In the genomic region with DNA sequence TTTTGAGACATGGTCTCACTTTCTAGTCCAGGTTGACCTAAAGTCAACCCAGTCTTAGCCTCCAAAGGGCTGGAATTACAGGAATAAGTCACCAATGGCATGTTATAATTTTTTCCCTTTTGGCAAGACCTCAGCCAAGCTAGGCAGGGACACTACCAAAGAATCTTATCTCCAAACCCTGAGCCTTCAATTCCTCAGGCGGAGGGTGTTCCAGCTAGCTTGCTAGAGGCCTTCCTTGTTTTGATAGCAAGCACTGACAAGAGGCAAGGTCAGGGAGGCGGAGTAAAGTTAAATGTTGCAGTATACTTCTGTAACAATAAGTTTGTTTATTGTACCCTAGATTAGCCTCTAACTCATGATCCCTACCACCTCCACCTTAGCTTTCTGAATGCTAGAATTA, we compare ENCODE assay signal across 22 mouse cellular contexts. TPM values are rescaled to one million over a fixed set of nuclear protein-coding genes. Genes with fewer than 3 reads are reported as not detected.
DNase-seq lines count a peak whose midpoint lies in the region; ATAC-seq and TF ChIP-seq lines count a peak whose summit lies in the region.
"Had no signal": no experiment of that assay in that cellular context is flagged by ENCODE, and none has a peak within 500 bp of the region (broad histone marks: within the 10 kb centered on the region; RNA-seq: fewer than 3 reads in every experiment).

No protein-coding gene starts in this region.

- no peaks in the 10 kb centered on the region for H3K9me3 ChIP-seq in liver, embryonic 11.5 days (ENCODE audit: control insufficient read depth, low read length)
- H3K9me3 ChIP-seq in ES-E14 (ENCODE audit: control insufficient read depth, insufficient read depth, low read depth, low read length), result no peaks in the 10 kb centered on the region
- H3K9me3 ChIP-seq in liver, embryonic 13.5 days (replicated peaks), result no peaks in the 10 kb centered on the region
- no peaks in the 10 kb centered on the region for H3K9me3 ChIP-seq in liver, postnatal 0 days (ENCODE audit: low read length)
- H3K9me3 ChIP-seq in forebrain, embryonic 15.5 days, result no peaks in the 10 kb centered on the region
- H3K9me3 ChIP-seq: embryonic facial prominence, embryonic 12.5 days; forebrain, embryonic 10.5 days; G1E; heart, embryonic 13.5 days; hindbrain, embryonic 13.5 days had no signal

- H3K9ac ChIP-seq in liver, embryonic 11.5 days (ENCODE audit: low read depth, low read length), result no peak overlapping the region
- no peak overlapping the region for H3K9ac ChIP-seq in ES-E14 (ENCODE audit: insufficient read depth, low read depth, low read length, poor library complexity, severe bottlenecking)
- peak overlapping the region; percentile 34; the same call in 1 of the 2 replicates for H3K9ac ChIP-seq in liver, embryonic 13.5 days
- H3K9ac ChIP-seq in liver, postnatal 0 days (replicated peaks), result no peak overlapping the region
- no peak overlapping the region for H3K9ac ChIP-seq in forebrain, embryonic 15.5 days (replicated peaks)
- H3K9ac ChIP-seq: embryonic facial prominence, embryonic 12.5 days; heart, embryonic 13.5 days; hindbrain, embryonic 13.5 days had no signal

- intact Hi-C loops in heart, postnatal 36 days (cut with DNase I), result no loop called here

- no peaks in the 10 kb centered on the region for H3K36me3 ChIP-seq in liver, embryonic 11.5 days (ENCODE audit: control insufficient read depth, insufficient read depth, low read length)
- no peaks in the 10 kb centered on the region for H3K36me3 ChIP-seq in ES-E14 (ENCODE audit: control insufficient read depth, insufficient read depth, low read length, poor library complexity, severe bottlenecking)
- no peaks in the 10 kb centered on the region for H3K36me3 ChIP-seq in liver, embryonic 13.5 days
- H3K36me3 ChIP-seq in liver, postnatal 0 days (replicated peaks; ENCODE audit: insufficient read depth, low read length), result no peaks in the 10 kb centered on the region
- H3K36me3 ChIP-seq in forebrain, embryonic 15.5 days, result no peaks in the 10 kb centered on the region
- H3K36me3 ChIP-seq: embryonic facial prominence, embryonic 12.5 days; forebrain, embryonic 10.5 days; G1E; heart, embryonic 13.5 days; hindbrain, embryonic 13.5 days had no signal

- H3K27ac ChIP-seq in liver, embryonic 11.5 days (ENCODE audit: low read depth, low read length), result no peak overlapping the region
- H3K27ac ChIP-seq in ES-E14 (ENCODE audit: insufficient read depth, low read depth, low read length, poor library complexity, severe bottlenecking), result peak overlapping the region; percentile 14; the same call in 1 of the 2 replicates
- peak overlapping the region; percentile 94 for H3K27ac ChIP-seq in liver, embryonic 13.5 days
- peak overlapping the region; percentile 37 for H3K27ac ChIP-seq in liver, postnatal 0 days (ENCODE audit: low read depth)
- no peak overlapping the region for H3K27ac ChIP-seq in forebrain, embryonic 15.5 days (replicated peaks)
- H3K27ac ChIP-seq: embryonic facial prominence, embryonic 12.5 days; forebrain, embryonic 10.5 days; heart, embryonic 13.5 days; hindbrain, embryonic 13.5 days; hindbrain, postnatal 0 days had no signal

- H3K4me1 ChIP-seq in liver, embryonic 11.5 days (replicated peaks; ENCODE audit: control insufficient read depth, insufficient read depth, low read length), result peaks cover 25% of the 10 kb centered on the region
- peaks cover 3 to 17% of the 10 kb centered on the region in 2 experiments; a peak in 3 of 4 replicates for H3K4me1 ChIP-seq in ES-E14 (ENCODE audit: control insufficient read depth in 2 of 2, insufficient read depth in 2 of 2, low read length in 2 of 2, poor library complexity in 1 of 2)
- H3K4me1 ChIP-seq in liver, embryonic 13.5 days (replicated peaks), result peaks cover 92% of the 10 kb centered on the region
- peaks cover 31% of the 10 kb centered on the region for H3K4me1 ChIP-seq in liver, postnatal 0 days (ENCODE audit: insufficient read depth)
- H3K4me1 ChIP-seq in forebrain, embryonic 15.5 days, result peaks cover 3% of the 10 kb centered on the region; the same call in 1 of the 2 replicates
- H3K4me1 ChIP-seq: embryonic facial prominence, embryonic 12.5 days; hindbrain, embryonic 13.5 days had no signal

- TF ChIP-seq EP300 in liver, postnatal 0 days (IDR thresholded peaks at IDR 0.05; ENCODE audit: low read depth), result peak; percentile 60; the same call in 1 of the 2 replicates

- 54% methylated on average over 2 of the region's 2 CpGs for WGBS in liver, embryonic 11.5 days
- 25% methylated on average over 2 of the region's 2 CpGs for WGBS in liver, embryonic 13.5 days (ENCODE audit: insufficient replicate concordance)
- WGBS in liver, postnatal 0 days (ENCODE audit: insufficient replicate concordance), result 52% methylated on average over 2 of the region's 2 CpGs
- WGBS in forebrain, embryonic 15.5 days, result 88% methylated on average over 2 of the region's 2 CpGs

- ATAC-seq in liver, embryonic 11.5 days (replicated peaks; ENCODE audit: low FRiP score), result no peak; the same call in 1 of the 2 replicates
- peak; percentile 44 for ATAC-seq in liver, embryonic 13.5 days (ENCODE audit: low read depth)
- no peak for ATAC-seq in liver, postnatal 0 days
- no peak for ATAC-seq in forebrain, embryonic 15.5 days (replicated peaks)
- ATAC-seq: forebrain, embryonic 14.5 days; hindbrain, postnatal 0 days had no signal

- no peak overlapping the region for H3K4me3 ChIP-seq in liver, embryonic 11.5 days (ENCODE audit: low read depth, low read length)
- no peak overlapping the region for H3K4me3 ChIP-seq in ES-E14 (ENCODE audit: insufficient read depth in 1 of 2, low read depth in 1 of 2, low read length in 2 of 2, poor library complexity in 1 of 2, severe bottlenecking in 1 of 2)
- H3K4me3 ChIP-seq in liver, embryonic 13.5 days (replicated peaks), result no peak overlapping the region
- no peak overlapping the region for H3K4me3 ChIP-seq in liver, postnatal 0 days (ENCODE audit: low read depth, low read length)
- H3K4me3 ChIP-seq in forebrain, embryonic 15.5 days, result no peak overlapping the region
- H3K4me3 ChIP-seq: embryonic facial prominence, embryonic 12.5 days; forebrain, embryonic 10.5 days; heart, embryonic 13.5 days; hindbrain, embryonic 13.5 days had no signal

- DNase-seq in liver, result peak; percentile 76
- no peak for DNase-seq in liver, embryonic 11.5 days (ENCODE audit: low spot score)
- no peak for DNase-seq in ES-E14 (ENCODE audit: low read depth, low spot score)
- DNase-seq in liver, embryonic 13.5 days, result no peak
- no peak for DNase-seq in liver, postnatal 0 days
- no peak for DNase-seq in right cerebral cortex, postnatal 14 days
- DNase-seq in heart, postnatal 36 days, result no peak
- DNase-seq: adrenal gland, postnatal 10 days; cerebellum, adult 11-12 months; cerebellum, adult 9-10 months; cerebellum, postnatal 25 days; gastrocnemius, postnatal 36 days; heart, adult 11 months had no signal

- no peak for TF ChIP-seq CTCF in liver, postnatal 0 days (IDR thresholded peaks at IDR 0.05; ENCODE audit: low read depth)

- in situ Hi-C loops in ES-E14 (cut with MboI; ENCODE audit: low sequenced_read_pairs in 2 of 2, unreplicated experiment in 2 of 2), result no loop called here

- no peak overlapping the region for H3K4me2 ChIP-seq in liver, embryonic 11.5 days
- H3K4me2 ChIP-seq in liver, embryonic 13.5 days, result peak overlapping the region; percentile 28
- H3K4me2 ChIP-seq in liver, postnatal 0 days (ENCODE audit: low read depth, low read length), result no peak overlapping the region
- H3K4me2 ChIP-seq in forebrain, embryonic 15.5 days (replicated peaks), result no peak overlapping the region
- H3K4me2 ChIP-seq: embryonic facial prominence, embryonic 12.5 days; heart, embryonic 13.5 days; hindbrain, embryonic 13.5 days had no signal

- peaks cover 5% of the 10 kb centered on the region; the same call in 1 of the 2 replicates for H3K27me3 ChIP-seq in liver, embryonic 11.5 days (replicated peaks; ENCODE audit: control insufficient read depth, insufficient read depth, low read length)
- H3K27me3 ChIP-seq in liver, embryonic 13.5 days, result 0 out of 2 replicates have a peak, but pooled peaks cover 5% of the 10 kb centered on the region
- no peaks in the 10 kb centered on the region for H3K27me3 ChIP-seq in liver, postnatal 0 days (ENCODE audit: insufficient read depth, low read length)
- H3K27me3 ChIP-seq in forebrain, embryonic 15.5 days, result no peaks in the 10 kb centered on the region

TF ChIP-seq in ES-E14, 5 proteins besides CTCF, POLR2A, EP300 and RAD21:
- TF ChIP-seq ZC3H11A (IDR thresholded peaks at IDR 0.05; ENCODE audit: borderline replicate concordance, low read depth, low read length) (no peak), CHD2 (IDR thresholded peaks at IDR 0.05; ENCODE audit: low read depth, low read length) (no peak), MAFK (IDR thresholded peaks at IDR 0.05; ENCODE audit: insufficient read depth, low read depth, low read length) (no peak), ZNF384 (IDR thresholded peaks at IDR 0.05; ENCODE audit: low read depth, low read length) (no peak), HCFC1 (IDR thresholded peaks at IDR 0.05; ENCODE audit: borderline replicate concordance, insufficient read depth, low read length) (no peak)
TF ChIP-seq in ES-E14: peak in this region for 0.

RNA-seq across cellular contexts. Expression of a gene that starts 4.9 kb away (rescaled TPM):
- 50.8 and 53.5 TPM in 2 replicates for polyA plus RNA-seq in liver, embryonic 11.5 days (2014; fragmentation: Nextera tagmentation; extraction: Ambion mirVana)
- total RNA-seq in ES-E14 (2012; rRNA removed), result 652 and 719 TPM in 2 replicates
- 197 and 202 TPM in 2 replicates for polyA plus RNA-seq in liver, embryonic 13.5 days (2015; fragmentation: Nextera tagmentation; extraction: Ambion mirVana)
- polyA plus RNA-seq in liver, postnatal 0 days (2015; fragmentation: Nextera tagmentation; extraction: Ambion mirVana), result 154 and 170 TPM in 2 replicates
- polyA plus RNA-seq in forebrain, embryonic 15.5 days (2015; fragmentation: Nextera tagmentation; extraction: Ambion mirVana), result 220 and 247 TPM in 2 replicates
- 10 to 100 TPM; 60.7 to 80.6 TPM for total RNA-seq in heart, postnatal 36 days (2021)

RNA-seq across cellular contexts. Expression of a gene that starts 44.2 kb away (rescaled TPM):
- 0.27 and 0.64 TPM in 2 replicates for polyA plus RNA-seq in liver, embryonic 11.5 days (2014; fragmentation: Nextera tagmentation; extraction: Ambion mirVana)
- 0.53 and 0.62 TPM in 2 replicates for total RNA-seq in ES-E14 (2012; rRNA removed)
- 0.18 and 0.27 TPM in 2 replicates for polyA plus RNA-seq in liver, embryonic 13.5 days (2015; fragmentation: Nextera tagmentation; extraction: Ambion mirVana)
- 0.95 and 1.1 TPM in 2 replicates for polyA plus RNA-seq in liver, postnatal 0 days (2015; fragmentation: Nextera tagmentation; extraction: Ambion mirVana)
- polyA plus RNA-seq in forebrain, embryonic 15.5 days (2015; fragmentation: Nextera tagmentation; extraction: Ambion mirVana), result 0.15 and 0.20 TPM in 2 replicates
- total RNA-seq in heart, postnatal 36 days (2021), result under 1 TPM; 0.25 to 0.27 TPM
- total RNA-seq: gastrocnemius, postnatal 36 days had no signal
- polyA plus RNA-seq: cortical plate, adult 2 months; G1E had no signal

RNA-seq across cellular contexts. Expression of a gene that starts 47.7 kb away (rescaled TPM):
- polyA plus RNA-seq in liver, embryonic 11.5 days (2014; fragmentation: Nextera tagmentation; extraction: Ambion mirVana), result 14.8 and 16.2 TPM in 2 replicates
- 45.2 and 66.4 TPM in 2 replicates for total RNA-seq in ES-E14 (2012; rRNA removed)
- 6.8 and 8.0 TPM in 2 replicates for polyA plus RNA-seq in liver, embryonic 13.5 days (2015; fragmentation: Nextera tagmentation; extraction: Ambion mirVana)
- 13.9 and 16.0 TPM in 2 replicates for polyA plus RNA-seq in liver, postnatal 0 days (2015; fragmentation: Nextera tagmentation; extraction: Ambion mirVana)
- polyA plus RNA-seq in forebrain, embryonic 15.5 days (2015; fragmentation: Nextera tagmentation; extraction: Ambion mirVana), result 60.4 and 69.5 TPM in 2 replicates
- 10 to 100 TPM; 21.5 to 22.8 TPM for total RNA-seq in heart, postnatal 36 days (2021)

Comparison
In these comparisons a context has a peak if more than half of its experiments do, and no peak if none do; other contexts are left out.
1. H3K27ac ChIP-seq: peak in ES-E14 (single experiment), liver, embryonic 13.5 days (single experiment) and liver, postnatal 0 days (single experiment); none in liver, embryonic 11.5 days (single experiment) and forebrain, embryonic 15.5 days (single experiment).